Mouse (Mus musculus): ENCODE measurements around the gene Gm20431. TPM values are rescaled to one million over a fixed set of nuclear protein-coding genes. Genes with fewer than 3 reads are reported as not detected.

Gm20431 gene
- polyA plus RNA-seq (2015; fragmentation: Nextera tagmentation; extraction: Ambion mirVana) = 9.8 and 11.2 TPM in 2 replicates

- Histone ChIP-seq H3K9ac (replicated peaks) (peak within 1 kb of the TSS; percentile 84), H3K4me2 (replicated peaks) (peak within 1 kb of the TSS; percentile 94), H3K27me3 (peaks cover 13% of the 10 kb centered on the region), H3K4me1 (replicated peaks) (peaks cover 29% of the 10 kb centered on the region), H3K27ac (peak within 1 kb of the TSS; percentile 64), H3K36me3 (peaks cover 4% of the 10 kb centered on the region; the same call in 1 of the 2 replicates), H3K4me3 (replicated peaks) (peak within 1 kb of the TSS; percentile 74), H3K9me3 (no peaks in the 10 kb centered on the region)
- under 1% methylated on average over 104 of the region's 110 CpGs for WGBS
- peak; percentile 95 for ATAC-seq
These were observed at the start of gene Gm20431 for GRCm38 (mm10) chr2:167661270-167662203. Gm20431 (minus strand) TSS chr2:167661496.

GRCm38 (mm10) chr2:167710574-167710973 lies 49.3 kb upstream of the Gm20431 start:
- H3K4me2 ChIP-seq (replicated peaks) = no peak overlapping the region
- no peak overlapping the region for H3K4me3 ChIP-seq (replicated peaks)
- no peaks in the 10 kb centered on the region for H3K4me1 ChIP-seq (replicated peaks)
- H3K27me3 ChIP-seq = no peaks in the 10 kb centered on the region
- H3K9ac ChIP-seq (replicated peaks) = no peak overlapping the region
- H3K36me3 ChIP-seq = no peaks in the 10 kb centered on the region
- H3K9me3 ChIP-seq = no peaks in the 10 kb centered on the region
- H3K27ac ChIP-seq = no peak overlapping the region
- ATAC-seq = no peak
- WGBS = 64% methylated on average over 6 of the region's 6 CpGs

- Histone ChIP-seq H3K36me3 (no peaks in the 10 kb centered on the region), H3K4me3 (replicated peaks) (no peak overlapping the region), H3K4me1 (replicated peaks) (no peaks in the 10 kb centered on the region), H3K9me3 (no peaks in the 10 kb centered on the region), H3K4me2 (replicated peaks) (no peak overlapping the region), H3K27me3 (no peaks in the 10 kb centered on the region), H3K27ac (no peak overlapping the region), H3K9ac (replicated peaks) (no peak overlapping the region)
- WGBS = 71% methylated on average over 6 of the region's 6 CpGs
- ATAC-seq = no peak
These were observed 48.7 kb upstream of the Gm20431 start for GRCm38 (mm10) chr2:167709969-167710368.

- Histone ChIP-seq H3K4me2 (replicated peaks) (no peak overlapping the region), H3K4me1 (replicated peaks) (no peaks in the 10 kb centered on the region), H3K36me3 (no peaks in the 10 kb centered on the region), H3K4me3 (replicated peaks) (no peak overlapping the region), H3K27ac (no peak overlapping the region), H3K9ac (replicated peaks) (no peak overlapping the region), H3K27me3 (no peaks in the 10 kb centered on the region), H3K9me3 (no peaks in the 10 kb centered on the region)
- WGBS = 66% methylated on average over 15 of the region's 15 CpGs
- no peak for ATAC-seq
These were observed 47.1 kb upstream of the Gm20431 start for GRCm38 (mm10) chr2:167708373-167708772.

GRCm38 (mm10) chr2:167706183-167706939 lies 45.1 kb upstream of the Gm20431 start:
- Histone ChIP-seq H3K27ac (no peak overlapping the region), H3K4me1 (replicated peaks) (no peaks in the 10 kb centered on the region), H3K4me2 (replicated peaks) (no peak overlapping the region), H3K9me3 (no peaks in the 10 kb centered on the region), H3K27me3 (no peaks in the 10 kb centered on the region), H3K9ac (replicated peaks) (no peak overlapping the region), H3K36me3 (no peaks in the 10 kb centered on the region), H3K4me3 (replicated peaks) (no peak overlapping the region)
- no peak for ATAC-seq
- 76% methylated on average over 11 of the region's 11 CpGs for WGBS

GRCm38 (mm10) chr2:167704409-167704808 lies 43.1 kb upstream of the Gm20431 start:
- Histone ChIP-seq H3K27me3 (no peaks in the 10 kb centered on the region), H3K36me3 (no peaks in the 10 kb centered on the region), H3K4me2 (replicated peaks) (no peak overlapping the region), H3K9ac (replicated peaks) (no peak overlapping the region), H3K4me3 (replicated peaks) (no peak overlapping the region), H3K27ac (no peak overlapping the region), H3K9me3 (no peaks in the 10 kb centered on the region), H3K4me1 (replicated peaks) (no peaks in the 10 kb centered on the region)
- ATAC-seq = no peak
- WGBS = 82% methylated on average over 4 of the region's 4 CpGs

- Histone ChIP-seq H3K9me3 (no peaks in the 10 kb centered on the region), H3K36me3 (no peaks in the 10 kb centered on the region), H3K4me2 (replicated peaks) (no peak overlapping the region), H3K4me3 (replicated peaks) (no peak overlapping the region), H3K4me1 (replicated peaks) (no peaks in the 10 kb centered on the region), H3K27me3 (no peaks in the 10 kb centered on the region), H3K27ac (no peak overlapping the region), H3K9ac (replicated peaks) (no peak overlapping the region; the same call in 1 of the 2 replicates)
- no peak for ATAC-seq
- WGBS = 82% methylated on average over 6 of the region's 6 CpGs
These were observed 40.8 kb upstream of the Gm20431 start for GRCm38 (mm10) chr2:167702126-167702525.

GRCm38 (mm10) chr2:167701472-167701871 lies 40.2 kb upstream of the Gm20431 start:
- no peak for ATAC-seq
- 74% methylated on average over 5 of the region's 5 CpGs for WGBS
- H3K9me3 ChIP-seq = no peaks in the 10 kb centered on the region
- H3K9ac ChIP-seq (replicated peaks) = no peak overlapping the region
- H3K27ac ChIP-seq = no peak overlapping the region
- H3K4me3 ChIP-seq (replicated peaks) = no peak overlapping the region
- H3K27me3 ChIP-seq = no peaks in the 10 kb centered on the region
- H3K36me3 ChIP-seq = no peaks in the 10 kb centered on the region
- no peak overlapping the region for H3K4me2 ChIP-seq (replicated peaks)
- H3K4me1 ChIP-seq (replicated peaks) = no peaks in the 10 kb centered on the region

- no peak overlapping the region for H3K4me2 ChIP-seq (replicated peaks)
- H3K9ac ChIP-seq (replicated peaks) = no peak overlapping the region
- no peaks in the 10 kb centered on the region for H3K27me3 ChIP-seq
- no peaks in the 10 kb centered on the region for H3K4me1 ChIP-seq (replicated peaks)
- 77% methylated on average over 5 of the region's 5 CpGs for WGBS
- no peak overlapping the region for H3K4me3 ChIP-seq (replicated peaks)
- no peaks in the 10 kb centered on the region for H3K36me3 ChIP-seq
- no peak for ATAC-seq
- no peaks in the 10 kb centered on the region for H3K9me3 ChIP-seq
- H3K27ac ChIP-seq = no peak overlapping the region
These were observed 38.7 kb upstream of the Gm20431 start for GRCm38 (mm10) chr2:167700018-167700417.

GRCm38 (mm10) chr2:167697902-167698301 lies 36.6 kb upstream of the Gm20431 start:
- H3K27ac ChIP-seq = no peak overlapping the region
- H3K4me1 ChIP-seq (replicated peaks) = no peaks in the 10 kb centered on the region
- H3K4me2 ChIP-seq (replicated peaks) = no peak overlapping the region
- H3K9me3 ChIP-seq = no peaks in the 10 kb centered on the region
- no peaks in the 10 kb centered on the region for H3K36me3 ChIP-seq
- 61% methylated on average over 5 of the region's 5 CpGs for WGBS
- peaks cover 2% of the 10 kb centered on the region for H3K27me3 ChIP-seq
- no peak overlapping the region for H3K4me3 ChIP-seq (replicated peaks)
- ATAC-seq = no peak
- no peak overlapping the region for H3K9ac ChIP-seq (replicated peaks)

- Histone ChIP-seq H3K4me1 (replicated peaks) (no peaks in the 10 kb centered on the region), H3K4me3 (replicated peaks) (no peak overlapping the region), H3K27me3 (peaks cover 18% of the 10 kb centered on the region), H3K27ac (no peak overlapping the region), H3K4me2 (replicated peaks) (no peak overlapping the region), H3K9ac (replicated peaks) (no peak overlapping the region), H3K9me3 (no peaks in the 10 kb centered on the region), H3K36me3 (no peaks in the 10 kb centered on the region)
- 88% methylated on average over 7 of the region's 7 CpGs for WGBS
- no peak for ATAC-seq
These were observed 34.8 kb upstream of the Gm20431 start for GRCm38 (mm10) chr2:167696143-167696542.

GRCm38 (mm10) chr2:167695491-167695890 lies 34.2 kb upstream of the Gm20431 start:
- ATAC-seq = no peak

More at GRCm38 (mm10) chr2:167695491-167695890, 34.2 kb upstream of the Gm20431 start:
- H3K9me3 ChIP-seq = no peaks in the 10 kb centered on the region
- H3K4me1 ChIP-seq (replicated peaks) = no peaks in the 10 kb centered on the region
- H3K27me3 ChIP-seq = peaks cover 25% of the 10 kb centered on the region
- no peak overlapping the region for H3K9ac ChIP-seq (replicated peaks)
- no peak overlapping the region for H3K27ac ChIP-seq
- H3K4me2 ChIP-seq (replicated peaks) = no peak overlapping the region
- no peaks in the 10 kb centered on the region for H3K36me3 ChIP-seq
- WGBS = 72% methylated on average over 14 of the region's 14 CpGs
- H3K4me3 ChIP-seq (replicated peaks) = no peak overlapping the region

Data from midbrain, embryonic 13.5 days (tissue).